Mouse (Mus musculus) bone marrow, adult 2 months (tissue): ENCODE results near the gene Ctsd.

Source experiments
- CTCF ChIP-seq: fragments of 200-500 bp; IDR thresholded peaks from 2 replicates; pipeline ENCODE4 v1.5.1; 2011; ENCODE audit warnings: low read length, control low read depth; ENCODE audit not compliant: control insufficient read depth, insufficient read depth
- POLR2A ChIP-seq: fragments of 200-500 bp; IDR thresholded peaks from 2 replicates; pipeline ENCODE4 v1.6.1; 2011; ENCODE audit warnings: low read depth, mild to moderate bottlenecking, control low read depth, low read length, borderline replicate concordance; ENCODE audit not compliant: control insufficient read depth

DNA sequence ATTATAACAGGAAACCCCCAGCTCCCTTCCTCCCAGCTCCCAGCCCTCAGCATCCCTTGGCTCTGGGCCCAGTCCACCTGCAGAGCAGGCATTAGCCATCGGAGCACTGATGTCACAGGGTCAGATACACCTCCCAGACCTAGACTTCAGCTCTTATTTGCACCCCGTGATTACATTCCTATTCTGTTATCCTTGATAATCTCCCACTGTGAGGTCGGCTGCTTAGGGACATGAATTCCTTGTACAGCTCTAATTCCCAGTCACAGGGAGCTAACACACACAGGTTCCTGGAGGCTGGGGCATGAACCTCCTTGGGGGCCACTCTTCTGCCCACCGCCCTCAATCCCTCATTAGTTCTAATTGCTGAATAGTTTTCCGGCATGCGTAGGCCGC, 12.9 kb upstream of the Ctsd start:
- TF ChIP-seq CTCF (no peak), POLR2A (no peak)
